Mouse (Mus musculus): ENCODE results near the gene Atg7. TPM values are rescaled to one million over a fixed set of nuclear protein-coding genes. Genes with fewer than 3 reads are reported as not detected.

Atg7 gene
- polyA plus RNA-seq, 1 experiment, result 18.7 TPM

- H3K4me2 ChIP-seq (ENCODE audit: low read depth), result peak overlapping the region; percentile 28
- H3K36me3 ChIP-seq (ENCODE audit: control insufficient read depth, insufficient read depth), result no peaks in the 10 kb centered on the region
- no peak overlapping the region for H3K4me3 ChIP-seq
- no peaks in the 10 kb centered on the region for H3K27me3 ChIP-seq (ENCODE audit: control insufficient read depth, insufficient read depth, insufficient read length)
- no peaks in the 10 kb centered on the region for H3K79me2 ChIP-seq (ENCODE audit: control insufficient read depth, insufficient read depth)
- H3ac ChIP-seq (ENCODE audit: control insufficient read depth, insufficient read length), result no peak overlapping the region
- TF ChIP-seq MAX (IDR thresholded peaks at IDR 0.05; ENCODE audit: low read depth) (no peak), MYOG (IDR thresholded peaks at IDR 0.05; ENCODE audit: control insufficient read depth in 1 of 3, insufficient read depth in 1 of 3, insufficient read length in 2 of 3, low read depth in 2 of 3) (peak in 1 of 3 experiments; percentile 1), CEBPB (IDR thresholded peaks at IDR 0.05; ENCODE audit: insufficient read depth, poor library complexity, severe bottlenecking) (0 out of 2 replicates have a peak, but pooled peaks have one; percentile 3), SRF (IDR thresholded peaks at IDR 0.05; ENCODE audit: control insufficient read depth, insufficient read length, low read depth) (no peak), REST (IDR thresholded peaks at IDR 0.05; ENCODE audit: insufficient read depth, insufficient read length) (no peak), POLR2AphosphoS2 (IDR thresholded peaks at IDR 0.05; ENCODE audit: insufficient read length, low read depth) (no peak), E2F4 (IDR thresholded peaks at IDR 0.05; ENCODE audit: insufficient read depth) (no peak), USF1 (IDR thresholded peaks at IDR 0.05; ENCODE audit: low read depth) (no peak), TCF12 (IDR thresholded peaks at IDR 0.05; ENCODE audit: insufficient read depth, poor library complexity, severe bottlenecking) (peak; percentile 29), MYOD1 (IDR thresholded peaks at IDR 0.05; ENCODE audit: control insufficient read depth in 1 of 3, insufficient read length in 2 of 3, low read depth in 2 of 3) (peak in 1 of 3 experiments; percentile 20)
These were observed 138.7 kb downstream of the Atg7 start for GRCm38 (mm10) chr6:114781415-114782240.

GRCm38 (mm10) chr6:114782486-114782885, 139.6 kb downstream of the Atg7 start:
- H3K27me3 ChIP-seq (ENCODE audit: control insufficient read depth, insufficient read depth, insufficient read length), result no peaks in the 10 kb centered on the region
- no peak overlapping the region for H3K4me2 ChIP-seq (ENCODE audit: low read depth)
- no peak overlapping the region for H3K4me3 ChIP-seq
- no peaks in the 10 kb centered on the region for H3K79me2 ChIP-seq (ENCODE audit: control insufficient read depth, insufficient read depth)
- H3ac ChIP-seq (ENCODE audit: control insufficient read depth, insufficient read length), result no peak overlapping the region
- no peaks in the 10 kb centered on the region for H3K36me3 ChIP-seq (ENCODE audit: control insufficient read depth, insufficient read depth)
- TF ChIP-seq TCF12 (IDR thresholded peaks at IDR 0.05; ENCODE audit: insufficient read depth, poor library complexity, severe bottlenecking), result no peak
- no peak for TF ChIP-seq E2F4 (IDR thresholded peaks at IDR 0.05; ENCODE audit: insufficient read depth)
- TF ChIP-seq MYOD1 (IDR thresholded peaks at IDR 0.05; ENCODE audit: control insufficient read depth in 1 of 3, insufficient read length in 2 of 3, low read depth in 2 of 3), result peak in 1 of 3 experiments; percentile 30

GRCm38 (mm10) chr6:114786461-114786860, 143.6 kb downstream of the Atg7 start:
- Histone ChIP-seq H3K4me3 (no peak overlapping the region), H3K4me2 (ENCODE audit: low read depth) (no peak overlapping the region), H3ac (ENCODE audit: control insufficient read depth, insufficient read length) (no peak overlapping the region), H3K79me2 (ENCODE audit: control insufficient read depth, insufficient read depth) (no peaks in the 10 kb centered on the region), H3K36me3 (ENCODE audit: control insufficient read depth, insufficient read depth) (no peaks in the 10 kb centered on the region), H3K27me3 (ENCODE audit: control insufficient read depth, insufficient read depth, insufficient read length) (no peaks in the 10 kb centered on the region)
- no peak for TF ChIP-seq TCF3 (IDR thresholded peaks at IDR 0.05; ENCODE audit: insufficient read length, low read depth)
- TF ChIP-seq CEBPB (IDR thresholded peaks at IDR 0.05; ENCODE audit: insufficient read depth, poor library complexity, severe bottlenecking), result no peak
- TF ChIP-seq TCF12 (IDR thresholded peaks at IDR 0.05; ENCODE audit: insufficient read depth, poor library complexity, severe bottlenecking), result no peak
- no peak for TF ChIP-seq SRF (IDR thresholded peaks at IDR 0.05; ENCODE audit: control insufficient read depth, insufficient read length, low read depth)
- no peak for TF ChIP-seq USF1 (IDR thresholded peaks at IDR 0.05; ENCODE audit: low read depth)
- TF ChIP-seq MYOG (IDR thresholded peaks at IDR 0.05; ENCODE audit: control insufficient read depth in 1 of 3, insufficient read depth in 1 of 3, insufficient read length in 2 of 3, low read depth in 2 of 3), result no peak
- TF ChIP-seq MYOD1 (IDR thresholded peaks at IDR 0.05; ENCODE audit: control insufficient read depth in 1 of 3, insufficient read length in 2 of 3, low read depth in 2 of 3), result no peak
- TF ChIP-seq REST (IDR thresholded peaks at IDR 0.05; ENCODE audit: insufficient read depth, insufficient read length), result no peak
- no peak for TF ChIP-seq POLR2AphosphoS2 (IDR thresholded peaks at IDR 0.05; ENCODE audit: insufficient read length, low read depth)

GRCm38 (mm10) chr6:114787606-114788005, 144.7 kb downstream of the Atg7 start:
- Histone ChIP-seq H3ac (ENCODE audit: control insufficient read depth, insufficient read length) (no peak overlapping the region), H3K79me2 (ENCODE audit: control insufficient read depth, insufficient read depth) (no peaks in the 10 kb centered on the region), H3K36me3 (ENCODE audit: control insufficient read depth, insufficient read depth) (no peaks in the 10 kb centered on the region), H3K27me3 (ENCODE audit: control insufficient read depth, insufficient read depth, insufficient read length) (no peaks in the 10 kb centered on the region), H3K4me3 (no peak overlapping the region), H3K4me2 (ENCODE audit: low read depth) (no peak overlapping the region)
- TF ChIP-seq MAX (IDR thresholded peaks at IDR 0.05; ENCODE audit: low read depth) (no peak), USF1 (IDR thresholded peaks at IDR 0.05; ENCODE audit: low read depth) (no peak), CEBPB (IDR thresholded peaks at IDR 0.05; ENCODE audit: insufficient read depth, poor library complexity, severe bottlenecking) (no peak), REST (IDR thresholded peaks at IDR 0.05; ENCODE audit: insufficient read depth, insufficient read length) (no peak), POLR2A (IDR thresholded peaks at IDR 0.05; ENCODE audit: insufficient read length, low read depth) (no peak)

- Histone ChIP-seq H3K36me3 (ENCODE audit: control insufficient read depth, insufficient read depth) (no peaks in the 10 kb centered on the region), H3ac (ENCODE audit: control insufficient read depth, insufficient read length) (no peak overlapping the region), H3K79me2 (ENCODE audit: control insufficient read depth, insufficient read depth) (no peaks in the 10 kb centered on the region), H3K4me3 (no peak overlapping the region), H3K4me2 (ENCODE audit: low read depth) (no peak overlapping the region), H3K27me3 (ENCODE audit: control insufficient read depth, insufficient read depth, insufficient read length) (no peaks in the 10 kb centered on the region)
- TF ChIP-seq TCF12 (IDR thresholded peaks at IDR 0.05; ENCODE audit: insufficient read depth, poor library complexity, severe bottlenecking) (no peak), MYOG (IDR thresholded peaks at IDR 0.05; ENCODE audit: control insufficient read depth in 1 of 3, insufficient read depth in 1 of 3, insufficient read length in 2 of 3, low read depth in 2 of 3) (peak in 1 of 3 experiments; percentile 17)
These were observed 145.8 kb downstream of the Atg7 start for GRCm38 (mm10) chr6:114788663-114789062.

Data from myocyte (in vitro differentiated cells).